Mouse (Mus musculus) forebrain, postnatal 0 days (tissue): ENCODE measurements at regions not wholly inside any gene's neighbourhood (a gene's known extent, or its start where the extent isn't known, plus 50 kb on each side); places are given as distances from the start of the nearest gene placed in this dataset.
A peak's percentile ranks its signal among the peaks of the same experiment; 100 is the strongest.

Source experiments
- ATAC-seq: fragments of 200-750 bp; cut with Nextera tagmentation; 2 replicates; pipeline ENCODE4 v1.8.0; 2017; ENCODE audit warnings: mild to moderate bottlenecking, moderate library complexity
- DNase-seq: peaks from one replicate; pipeline ENCODE4 v3.0.0-alpha.2; 2015
- H3K27ac ChIP-seq: fragments of 300-500 bp; sonication (generic); 2 replicates; pipeline ENCODE4 v1.5.1; 2014; ENCODE audit warnings: low read depth, mild to moderate bottlenecking, antibody characterized with exemption, low read length, moderate library complexity, mixed read lengths
- H3K27me3 ChIP-seq: fragments of 300-500 bp; sonication (generic); 2 replicates; pipeline ENCODE4 v1.6.1; 2014; ENCODE audit warnings: mild to moderate bottlenecking, low read length, mixed read lengths; ENCODE audit not compliant: insufficient read depth
- H3K36me3 ChIP-seq: fragments of 300-500 bp; sonication (generic); 2 replicates; pipeline ENCODE4 v1.6.1; 2014; ENCODE audit warnings: mild to moderate bottlenecking, moderate library complexity; ENCODE audit not compliant: insufficient read depth
- H3K4me1 ChIP-seq: fragments of 300-500 bp; sonication (generic); 2 replicates; pipeline ENCODE4 v1.6.1; 2014; ENCODE audit warnings: antibody characterized with exemption; ENCODE audit not compliant: insufficient read depth
- H3K4me2 ChIP-seq: fragments of 300-500 bp; sonication (generic); 2 replicates; pipeline ENCODE4 v1.6.1; 2014; ENCODE audit warnings: low read depth, mild to moderate bottlenecking, moderate library complexity
- H3K4me3 ChIP-seq: fragments of 300-500 bp; sonication (generic); 2 replicates; pipeline ENCODE4 v1.5.1; 2014; ENCODE audit warnings: low read depth, low read length, mixed read lengths
- H3K9ac ChIP-seq: fragments of 300-500 bp; sonication (generic); 2 replicates; pipeline ENCODE4 v1.6.1; 2014; ENCODE audit warnings: mild to moderate bottlenecking
- H3K9me3 ChIP-seq: fragments of 300-500 bp; sonication (generic); 2 replicates; pipeline ENCODE4 v1.6.1; 2016; ENCODE audit warnings: low read length
- CTCF ChIP-seq: sonication (generic); IDR thresholded peaks from 2 replicates; pipeline ENCODE4 v1.5.1; 2016; ENCODE audit warnings: antibody characterized with exemption, control low read depth, low read depth
- WGBS: fragments of 180-500 bp; shearing (Covaris S2); extraction: QIAGEN DNeasy Blood & Tissue Kit; methylation state at CpG from one replicate; pipeline ENCODE4 v1.1.7; 2014; 5-methylcytosine and 5-hydroxymethylcytosine counted together

- no peaks in the 10 kb centered on the region for H3K9me3 ChIP-seq
- ATAC-seq (peak; percentile 51), DNase-seq (peak; percentile 4)
- H3K36me3 ChIP-seq = no peaks in the 10 kb centered on the region
- H3K9ac ChIP-seq = no peak overlapping the region
- H3K4me3 ChIP-seq = no peak overlapping the region
- H3K27me3 ChIP-seq = no peaks in the 10 kb centered on the region
- H3K4me2 ChIP-seq = no peak overlapping the region
- H3K4me1 ChIP-seq = no peaks in the 10 kb centered on the region
- no peak for TF ChIP-seq CTCF
- WGBS = 79% methylated on average over 8 of the region's 8 CpGs
- H3K27ac ChIP-seq = no peak overlapping the region
Measured at GRCm38 (mm10) chr10:67819534-67819933, 92.9 kb downstream of the Zfp365 start.

- Histone ChIP-seq H3K9me3 (no peaks in the 10 kb centered on the region), H3K27ac (no peak overlapping the region), H3K27me3 (no peaks in the 10 kb centered on the region), H3K9ac (no peak overlapping the region), H3K4me2 (no peak overlapping the region), H3K4me3 (no peak overlapping the region), H3K4me1 (no peaks in the 10 kb centered on the region), H3K36me3 (no peaks in the 10 kb centered on the region)
- ATAC-seq = no peak
- no peak for TF ChIP-seq CTCF
- 82% methylated on average over 4 of the region's 4 CpGs for WGBS
- no peak for DNase-seq
Measured at GRCm38 (mm10) chr10:67813901-67814300, 98.6 kb downstream of the Zfp365 start.

DNA sequence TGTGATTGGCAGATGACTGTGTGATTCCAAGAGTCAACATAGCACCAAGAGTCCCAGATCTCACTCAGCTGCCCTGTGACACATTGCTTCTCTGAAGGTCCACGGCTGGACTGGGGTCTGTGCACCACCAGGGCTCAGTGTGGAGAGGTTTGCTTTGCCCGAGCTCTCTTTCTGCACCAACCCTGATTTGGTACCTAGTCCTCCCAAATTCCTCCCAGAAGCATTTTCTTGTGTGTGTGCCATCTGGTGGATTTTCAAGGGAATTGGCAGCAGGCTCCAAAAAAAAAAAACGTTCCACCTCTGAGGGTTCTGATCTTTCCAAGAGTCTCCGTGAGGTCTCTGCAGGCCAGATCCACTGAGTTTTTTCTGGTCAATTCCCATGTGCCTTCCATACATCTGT is 107.3 kb downstream of the Zfp365 start:
- ATAC-seq = no peak
- TF ChIP-seq CTCF = peak; percentile 66
- Histone ChIP-seq H3K27me3 (no peaks in the 10 kb centered on the region), H3K27ac (no peak overlapping the region), H3K36me3 (no peaks in the 10 kb centered on the region), H3K4me2 (no peak overlapping the region), H3K4me1 (no peaks in the 10 kb centered on the region), H3K9ac (no peak overlapping the region), H3K9me3 (no peaks in the 10 kb centered on the region), H3K4me3 (no peak overlapping the region)
- WGBS = 26% methylated on average over 4 of the region's 4 CpGs
- DNase-seq = peak; percentile 69

DNA sequence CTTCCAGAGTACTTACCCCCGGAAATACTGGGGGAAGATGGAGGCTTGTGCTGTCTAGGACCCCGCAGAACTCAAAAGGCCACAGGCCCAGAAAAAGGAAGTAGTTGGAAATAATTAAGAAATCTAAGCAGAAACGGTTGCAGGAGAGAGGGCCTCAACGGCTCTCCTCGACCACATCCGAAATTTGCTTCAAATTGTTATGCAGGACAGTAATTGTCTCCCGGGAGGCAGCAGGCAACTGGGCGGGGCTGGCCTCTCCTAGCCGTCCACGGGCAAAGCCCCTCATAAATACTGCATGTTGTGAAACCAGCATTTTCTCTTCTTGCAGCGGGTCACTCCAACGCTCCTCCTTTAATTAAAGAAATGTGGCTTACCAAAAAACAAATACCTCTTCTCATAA is 107.8 kb downstream of the Zfp365 start:
- Histone ChIP-seq H3K4me1 (no peaks in the 10 kb centered on the region), H3K4me2 (no peak overlapping the region), H3K4me3 (no peak overlapping the region), H3K36me3 (no peaks in the 10 kb centered on the region), H3K9ac (no peak overlapping the region), H3K27ac (no peak overlapping the region), H3K9me3 (no peaks in the 10 kb centered on the region), H3K27me3 (no peaks in the 10 kb centered on the region)
- 60% methylated on average over 12 of the region's 12 CpGs for WGBS
- DNase-seq (no peak), ATAC-seq (no peak)
- TF ChIP-seq CTCF = no peak

DNA sequence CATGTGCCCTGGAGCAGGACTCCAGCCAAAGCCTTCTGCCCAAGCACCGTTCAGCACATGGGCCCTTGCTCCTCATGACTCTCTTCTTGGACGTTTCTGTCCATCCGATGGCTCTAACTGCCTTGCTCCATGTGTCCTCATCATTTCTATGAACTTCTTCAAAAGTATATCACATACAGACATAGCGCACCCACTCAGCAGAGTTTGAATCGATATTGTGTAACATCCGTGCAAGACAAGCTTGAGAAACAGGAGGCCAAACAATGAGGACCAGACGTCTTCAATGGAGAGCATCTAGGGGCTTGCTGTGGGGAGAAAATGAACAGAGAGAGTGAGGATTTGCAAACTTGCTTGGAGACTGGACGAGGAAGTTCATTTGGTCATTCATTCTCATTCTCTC is 110.3 kb downstream of the Zfp365 start:
- H3K4me2 ChIP-seq = no peak overlapping the region
- no peaks in the 10 kb centered on the region for H3K9me3 ChIP-seq
- H3K9ac ChIP-seq = no peak overlapping the region
- no peaks in the 10 kb centered on the region for H3K4me1 ChIP-seq
- no peak overlapping the region for H3K4me3 ChIP-seq
- no peaks in the 10 kb centered on the region for H3K36me3 ChIP-seq
- no peak overlapping the region for H3K27ac ChIP-seq
- 92% methylated on average over 8 of the region's 8 CpGs for WGBS
- no peak for TF ChIP-seq CTCF
- no peaks in the 10 kb centered on the region for H3K27me3 ChIP-seq
- ATAC-seq (no peak), DNase-seq (no peak)

DNA sequence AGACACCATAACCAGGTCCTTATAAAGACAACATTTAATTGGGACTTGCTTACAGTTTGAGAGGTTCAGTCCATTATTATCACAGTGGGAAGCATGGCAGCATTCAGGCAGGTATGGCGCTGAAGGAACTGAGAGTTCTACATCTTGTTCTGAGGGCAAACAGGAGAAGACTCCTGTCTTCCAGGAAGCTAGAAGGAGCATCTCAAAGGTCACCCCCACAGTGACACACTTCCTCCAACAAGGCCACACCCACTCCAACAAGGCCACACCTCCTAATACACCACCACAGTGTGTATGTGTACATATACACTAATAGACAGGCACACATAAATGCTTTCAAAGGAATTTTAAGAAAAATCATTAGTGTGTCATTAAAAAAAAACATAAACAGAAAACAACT is 110.8 kb downstream of the Zfp365 start:
- 97% methylated on average over 1 of the region's 1 CpGs for WGBS

GRCm38 (mm10) chr10:67798991-67799390 is 113.5 kb downstream of the Zfp365 start:
- H3K4me3 ChIP-seq = no peak overlapping the region
- no peak overlapping the region for H3K9ac ChIP-seq
- no peaks in the 10 kb centered on the region for H3K36me3 ChIP-seq
- no peaks in the 10 kb centered on the region for H3K4me1 ChIP-seq
- no peak overlapping the region for H3K27ac ChIP-seq
- no peaks in the 10 kb centered on the region for H3K27me3 ChIP-seq
- H3K4me2 ChIP-seq = no peak overlapping the region
- 36% methylated on average over 10 of the region's 10 CpGs for WGBS
- TF ChIP-seq CTCF = no peak
- DNase-seq = no peak
- no peaks in the 10 kb centered on the region for H3K9me3 ChIP-seq
- peak; percentile 48 for ATAC-seq

More for the DNA sequence above, 110.8 kb downstream of the Zfp365 start:
- Histone ChIP-seq H3K36me3 (no peaks in the 10 kb centered on the region), H3K27ac (no peak overlapping the region), H3K9ac (no peak overlapping the region), H3K4me2 (no peak overlapping the region), H3K4me3 (no peak overlapping the region), H3K27me3 (no peaks in the 10 kb centered on the region), H3K9me3 (no peaks in the 10 kb centered on the region), H3K4me1 (no peaks in the 10 kb centered on the region)
- ATAC-seq (no peak), DNase-seq (no peak)
- TF ChIP-seq CTCF = no peak

DNA sequence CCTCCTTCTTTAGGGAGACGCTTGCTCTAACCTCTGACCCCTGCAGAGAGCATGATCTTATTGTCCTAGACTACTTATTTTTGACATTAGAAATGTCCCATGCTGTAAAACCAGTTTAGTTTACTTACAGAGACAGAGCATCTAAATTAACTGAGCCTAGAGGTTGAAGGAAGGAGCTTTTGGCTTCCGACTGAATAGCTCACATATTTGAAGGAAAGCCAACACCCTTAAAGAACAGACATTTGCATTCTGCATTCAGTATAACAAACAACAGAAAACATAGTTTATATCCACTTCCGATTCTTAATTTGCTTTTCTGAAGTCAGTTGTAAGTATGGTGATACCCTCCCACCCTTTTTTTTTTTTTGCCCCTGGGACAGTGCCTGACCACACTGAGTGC is 119.3 kb downstream of the Zfp365 start:
- no peak for DNase-seq
- WGBS = 45% methylated on average over 3 of the region's 3 CpGs
- Histone ChIP-seq H3K27me3 (no peaks in the 10 kb centered on the region), H3K27ac (no peak overlapping the region), H3K4me1 (no peaks in the 10 kb centered on the region), H3K9me3 (no peaks in the 10 kb centered on the region), H3K4me3 (no peak overlapping the region), H3K9ac (no peak overlapping the region), H3K36me3 (no peaks in the 10 kb centered on the region), H3K4me2 (no peak overlapping the region)
- no peak for ATAC-seq
- no peak for TF ChIP-seq CTCF
